Mouse (Mus musculus): Measurements from ENCODE around the gene Tcte1.

Gene Tcte1

DNA sequence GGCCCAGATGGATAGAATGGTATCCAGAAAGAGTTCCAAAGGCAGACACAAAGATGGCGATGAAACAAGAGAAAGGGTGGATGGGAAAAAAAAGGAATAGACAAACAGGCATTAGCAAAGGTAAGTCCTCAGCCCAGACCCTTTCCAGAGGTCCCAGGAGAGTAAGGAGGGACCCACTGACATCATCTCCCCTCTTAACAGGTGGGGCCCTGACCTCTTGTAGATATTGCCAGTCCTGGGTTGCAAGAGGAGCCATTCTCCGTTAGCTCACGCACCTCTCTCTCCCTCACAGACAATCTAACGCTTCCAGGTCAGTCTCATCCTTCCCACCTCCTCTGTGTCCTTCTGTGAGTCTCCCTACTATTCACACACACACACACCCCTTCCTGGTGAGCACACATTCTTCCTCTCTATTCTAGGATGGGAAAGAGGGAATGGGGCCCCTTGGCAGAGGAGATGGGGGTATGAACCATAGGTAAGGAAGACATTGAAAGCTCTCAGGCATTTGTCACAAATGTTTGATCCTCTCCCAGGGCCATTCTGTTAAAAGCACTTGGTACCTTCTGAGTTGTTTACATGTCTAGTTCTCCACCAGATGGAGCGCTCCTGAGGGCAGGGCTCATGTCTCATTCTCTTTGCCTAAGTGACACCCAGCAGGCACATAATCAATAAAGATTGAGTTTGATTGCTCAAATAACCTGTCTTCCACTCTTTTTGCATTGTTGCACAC is 24.4 kb downstream of the Tcte1 start:
- DNase-seq (ENCODE audit: low read depth) = no peak

DNA sequence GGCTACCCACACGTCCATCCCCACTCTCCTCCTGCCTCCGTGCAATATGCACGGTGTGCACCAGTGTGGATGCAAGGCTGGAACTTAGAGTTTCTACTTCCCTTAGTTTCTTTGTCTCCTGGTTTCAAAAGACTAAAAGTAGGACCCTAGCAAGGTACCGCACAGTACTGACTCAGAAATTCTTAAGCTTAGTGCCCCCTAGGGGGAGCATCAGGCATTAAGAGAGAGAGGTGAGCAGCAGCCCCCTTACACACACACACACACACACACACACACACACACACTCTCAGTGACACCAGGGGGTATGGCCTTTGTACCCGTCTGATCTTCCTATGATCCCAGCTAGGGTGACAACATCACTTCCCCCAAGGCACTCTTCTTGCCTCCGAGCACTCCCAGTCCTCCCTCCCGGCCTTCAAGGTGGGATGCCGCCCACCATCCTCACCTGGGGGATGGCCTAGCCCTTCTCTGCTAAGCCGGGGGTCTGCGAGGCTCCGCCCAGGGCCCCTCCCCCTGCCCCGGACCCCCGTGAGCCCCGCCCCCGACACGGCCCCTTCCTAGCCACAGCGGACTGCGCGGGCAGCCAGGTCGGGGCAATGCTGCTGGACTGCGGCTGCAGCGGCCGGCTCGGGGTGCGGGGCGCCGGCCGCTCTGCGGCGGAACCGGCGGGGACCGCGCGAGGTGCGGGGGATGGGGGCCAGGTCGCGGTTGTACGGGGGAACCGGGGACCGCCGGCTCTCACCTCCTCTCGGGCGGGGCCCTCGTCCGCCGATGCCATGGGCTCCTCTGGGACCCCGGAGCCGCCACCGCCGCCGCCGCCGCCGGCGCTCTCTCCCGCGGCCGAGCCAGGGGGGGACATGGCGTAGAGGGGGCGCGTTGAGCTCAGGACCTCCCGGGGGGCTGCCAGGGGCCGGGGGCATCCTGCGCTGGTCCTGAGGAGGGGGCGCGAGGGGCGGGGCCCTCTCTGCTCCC is 25.6 kb downstream of the Tcte1 start:
- no peak for DNase-seq (ENCODE audit: low read depth)

DNA sequence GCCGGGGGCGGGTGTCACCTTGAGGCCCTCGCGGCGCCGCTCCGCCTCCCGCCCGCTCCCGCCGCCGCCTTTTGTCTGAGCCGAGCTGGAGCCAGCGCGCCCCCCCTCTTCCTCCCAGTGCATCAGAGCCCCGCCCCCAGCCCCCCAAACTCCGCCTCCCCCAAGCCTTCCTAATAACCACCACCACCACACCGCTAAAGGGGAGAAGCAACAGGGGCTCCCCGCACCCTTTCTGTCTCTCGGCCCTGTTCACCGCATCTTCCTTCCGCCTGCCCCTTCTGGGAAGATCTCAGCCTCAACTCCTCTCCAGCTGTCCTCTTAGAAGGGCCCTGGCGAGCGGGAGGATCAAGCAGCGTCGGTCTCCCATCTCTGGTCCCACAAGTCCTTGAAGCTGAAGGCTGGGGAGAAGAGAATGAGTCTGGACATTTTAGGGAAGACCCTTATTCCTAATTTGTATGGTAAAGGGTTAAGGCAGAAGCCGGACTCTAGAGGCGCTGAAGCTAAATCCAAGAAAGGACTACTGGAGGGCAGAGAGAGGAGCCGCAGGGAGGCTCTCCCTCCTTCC is 26.5 kb downstream of the Tcte1 start, which contains the start of gene Tmem151b:
Gene Tmem151b, minus strand, starts transcription at position 61 of the 565 bp plus-strand sequence.
- no peak for DNase-seq (ENCODE audit: low read depth)

DNA sequence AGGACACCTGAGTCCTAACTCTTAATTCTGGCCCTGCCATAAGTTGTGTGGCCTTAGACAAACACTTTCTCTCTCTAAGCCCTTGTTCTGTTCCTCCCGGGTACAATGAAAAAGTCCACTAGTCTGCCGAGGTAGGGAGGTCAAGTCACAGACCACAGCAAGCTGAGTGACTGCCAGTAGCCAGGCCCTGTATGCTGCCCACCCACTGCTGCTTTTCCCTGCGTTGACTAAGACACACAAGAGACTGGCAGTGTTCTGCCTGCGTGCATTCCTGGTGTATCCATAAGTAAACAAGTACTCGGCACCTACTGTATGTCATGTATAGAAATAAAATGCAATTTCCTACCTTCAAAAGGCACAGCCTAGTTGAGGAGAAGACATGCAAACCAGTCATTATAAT is 27.0 kb downstream of the Tcte1 start:
- DNase-seq (ENCODE audit: low read depth) = no peak

DNA sequence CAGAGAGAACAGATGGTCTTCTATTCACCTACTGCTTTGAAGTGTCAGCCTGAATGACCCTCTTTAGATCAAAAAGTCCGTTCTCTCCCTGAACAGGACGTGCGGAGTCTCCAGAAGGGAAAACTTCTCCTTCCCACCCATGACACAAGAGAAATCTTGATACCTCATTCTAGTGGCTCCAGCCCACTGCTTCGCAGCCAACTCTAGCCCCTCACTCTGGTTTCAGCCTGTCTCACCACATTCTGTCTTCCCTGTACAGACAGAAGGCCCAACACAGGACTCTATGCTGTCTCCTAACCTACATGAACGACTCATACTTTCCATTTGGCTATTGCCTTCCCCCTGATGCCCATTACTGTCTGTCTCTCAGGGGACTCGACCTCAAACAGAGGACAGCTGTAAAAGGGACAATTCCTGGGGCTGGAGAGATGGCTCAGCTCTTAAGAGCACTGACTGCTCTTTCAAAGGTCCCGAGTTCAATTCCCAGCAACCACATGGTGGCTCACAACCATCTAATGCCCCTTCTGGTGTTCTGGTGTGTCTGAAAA is 28.1 kb downstream of the Tcte1 start:
- no peak for DNase-seq (ENCODE audit: low read depth)

DNA sequence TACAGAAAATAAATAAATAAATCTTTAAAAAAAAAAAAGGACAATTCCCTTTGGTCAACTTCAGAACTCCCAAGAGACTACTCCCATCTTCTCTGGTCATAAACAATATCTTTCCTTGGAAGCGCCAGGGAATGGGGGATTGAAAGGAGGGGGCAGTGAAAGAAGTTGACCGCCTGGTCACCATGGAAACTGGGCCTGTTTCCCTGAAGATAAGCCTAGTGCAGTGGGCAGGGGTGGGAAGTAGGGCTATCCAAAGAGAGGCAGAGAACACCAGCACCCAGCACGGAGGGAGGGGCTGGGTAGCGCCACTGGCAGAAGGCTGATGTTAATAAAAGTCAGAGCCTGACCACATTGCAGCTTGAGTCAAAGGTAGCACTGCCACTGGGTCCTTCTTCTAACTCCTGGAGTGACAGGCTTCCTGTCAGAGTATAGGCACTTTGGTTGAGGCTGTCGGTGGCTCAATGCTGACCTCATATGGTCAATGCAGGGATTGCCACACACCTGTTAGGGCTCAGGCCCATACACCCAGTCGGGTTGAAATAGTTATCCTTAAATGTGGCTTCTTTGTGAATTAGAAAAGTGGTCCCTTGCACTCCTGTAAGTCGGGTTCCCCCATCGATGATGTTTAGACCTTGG is 28.7 kb downstream of the Tcte1 start:
- DNase-seq (ENCODE audit: low read depth) = peak; percentile 85

DNA sequence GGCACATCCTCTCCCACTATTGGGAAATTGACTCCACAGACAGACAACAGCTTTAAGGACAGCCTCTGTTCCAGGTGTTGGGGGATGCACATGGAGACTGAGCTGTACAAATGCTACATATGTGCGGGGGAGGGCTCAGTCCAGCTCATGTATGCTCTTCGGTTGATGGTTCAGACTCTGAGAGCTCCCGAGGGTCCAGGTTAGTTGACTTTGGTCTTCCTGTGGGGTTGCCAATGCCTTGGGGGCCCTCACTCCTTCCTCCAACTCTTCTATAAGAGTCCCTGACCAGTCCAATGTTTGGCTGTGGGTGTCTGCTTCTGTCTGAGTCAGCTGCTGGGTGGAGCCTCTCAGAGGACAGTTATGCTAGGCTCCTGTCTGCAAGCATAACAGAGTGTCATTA is 29.8 kb downstream of the Tcte1 start:
- DNase-seq (ENCODE audit: low read depth) = no peak

DNA sequence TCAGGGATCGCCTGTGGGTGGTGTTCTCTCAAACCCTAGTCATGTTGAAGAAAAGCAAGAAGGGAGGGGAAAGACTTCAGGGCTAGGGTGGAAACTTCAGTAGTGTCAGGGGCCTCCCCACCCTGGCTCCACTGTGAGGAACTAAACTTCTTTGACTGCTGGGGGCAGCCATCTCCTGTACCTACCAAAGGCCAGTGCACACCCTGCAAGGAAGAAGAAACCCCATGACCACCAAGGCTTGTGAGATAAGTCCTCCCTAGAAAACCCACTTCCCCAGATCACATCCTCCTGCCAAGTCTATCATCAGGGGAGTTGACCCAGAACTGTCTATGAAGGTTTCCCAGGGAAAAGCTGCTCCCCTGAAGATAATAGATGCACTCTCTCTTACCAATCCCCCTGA is 31.2 kb downstream of the Tcte1 start:
- DNase-seq (ENCODE audit: low read depth) = peak; percentile 71

DNA sequence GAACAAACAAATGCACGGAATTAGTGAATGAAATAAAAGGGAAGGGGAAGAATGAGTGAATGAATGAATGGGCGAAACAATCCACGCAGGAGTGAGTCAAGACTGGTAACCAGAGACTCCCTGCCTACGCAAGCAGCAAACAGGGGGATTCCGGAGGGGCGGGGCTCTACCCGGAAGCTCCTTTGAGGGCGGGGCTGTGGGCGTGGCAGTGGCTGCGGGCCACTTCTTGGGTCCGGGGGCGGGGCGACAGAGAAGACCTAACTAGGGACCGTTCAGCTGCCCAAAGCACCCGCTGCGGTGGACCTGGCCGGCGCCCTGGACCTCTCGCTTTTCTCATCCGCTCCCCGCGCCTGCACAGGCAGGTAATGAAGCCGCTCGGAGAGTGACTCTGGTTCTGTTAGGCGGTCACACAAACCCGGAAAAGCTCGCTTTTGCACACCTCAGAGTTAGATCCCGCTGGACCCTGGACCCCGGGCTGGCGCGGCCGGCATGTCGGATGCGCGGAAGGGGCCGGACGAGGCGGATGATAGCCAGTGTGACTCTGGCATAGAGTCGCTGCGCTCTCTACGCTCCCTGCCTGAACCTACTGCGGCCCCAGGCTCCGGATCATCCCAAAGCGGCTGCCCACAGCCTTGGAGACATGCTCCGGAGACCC is 32.3 kb downstream of the Tcte1 start, which contains the start of gene Nfkbie:
Gene Nfkbie, plus strand, starts transcription at position 252 of the 655 bp plus-strand sequence.
- DNase-seq (ENCODE audit: low read depth) = peak; percentile 94

DNA sequence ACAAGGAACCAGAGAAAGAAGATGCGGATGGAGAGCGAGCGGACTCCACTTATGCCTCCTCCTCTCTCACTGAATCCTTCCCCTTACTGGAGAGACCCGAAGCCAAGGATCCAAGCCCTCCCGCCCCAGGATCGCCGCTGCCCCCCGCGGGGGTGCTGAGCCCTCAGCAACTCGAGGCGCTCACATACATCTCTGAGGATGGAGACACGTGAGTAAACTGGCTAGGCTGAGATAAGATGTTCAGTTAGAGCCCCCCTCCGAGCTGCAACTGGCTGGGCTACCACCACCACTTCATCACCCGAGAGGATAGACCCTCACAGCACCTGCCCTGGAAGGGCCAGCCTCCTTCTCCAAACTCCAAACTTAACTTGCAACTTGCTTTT is 32.9 kb downstream of the Tcte1 start:
- DNase-seq (ENCODE audit: low read depth) = no peak

DNA sequence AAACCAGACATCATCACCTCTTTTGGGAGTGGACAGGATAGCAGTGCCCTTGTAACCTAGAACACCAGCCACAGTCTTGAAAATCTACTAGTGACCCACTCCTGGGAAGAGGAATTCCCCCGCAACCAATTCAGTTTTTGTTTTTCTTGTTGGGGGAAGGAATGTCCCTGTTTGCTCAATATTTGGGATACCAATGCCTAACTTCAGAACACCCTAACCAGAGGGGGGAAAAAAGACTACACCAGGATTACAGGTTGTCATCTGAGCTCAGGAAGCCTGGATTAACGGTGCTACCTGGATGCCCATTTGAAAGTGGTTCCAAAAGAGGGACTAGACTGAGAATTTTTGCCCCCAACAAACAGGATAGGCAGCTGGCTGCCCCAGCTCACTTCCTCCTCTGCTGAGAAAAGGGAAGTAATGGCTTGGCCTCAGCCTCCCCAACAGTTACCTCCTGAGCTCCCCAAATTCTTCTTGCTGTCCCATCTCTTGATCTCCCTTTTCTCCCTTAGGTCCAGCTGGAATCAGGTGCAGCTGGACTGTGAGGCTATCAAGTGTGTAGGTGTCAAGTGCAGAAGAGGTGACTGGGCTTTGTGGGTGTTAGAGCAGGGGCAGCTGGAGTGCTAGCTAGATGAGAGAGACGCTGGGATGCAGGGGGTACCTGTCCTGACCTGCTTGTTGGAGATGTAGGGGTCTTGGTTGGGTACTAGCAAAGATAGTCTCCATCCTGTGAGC is 33.4 kb downstream of the Tcte1 start:
- peak; percentile 46 for DNase-seq (ENCODE audit: low read depth)

DNA sequence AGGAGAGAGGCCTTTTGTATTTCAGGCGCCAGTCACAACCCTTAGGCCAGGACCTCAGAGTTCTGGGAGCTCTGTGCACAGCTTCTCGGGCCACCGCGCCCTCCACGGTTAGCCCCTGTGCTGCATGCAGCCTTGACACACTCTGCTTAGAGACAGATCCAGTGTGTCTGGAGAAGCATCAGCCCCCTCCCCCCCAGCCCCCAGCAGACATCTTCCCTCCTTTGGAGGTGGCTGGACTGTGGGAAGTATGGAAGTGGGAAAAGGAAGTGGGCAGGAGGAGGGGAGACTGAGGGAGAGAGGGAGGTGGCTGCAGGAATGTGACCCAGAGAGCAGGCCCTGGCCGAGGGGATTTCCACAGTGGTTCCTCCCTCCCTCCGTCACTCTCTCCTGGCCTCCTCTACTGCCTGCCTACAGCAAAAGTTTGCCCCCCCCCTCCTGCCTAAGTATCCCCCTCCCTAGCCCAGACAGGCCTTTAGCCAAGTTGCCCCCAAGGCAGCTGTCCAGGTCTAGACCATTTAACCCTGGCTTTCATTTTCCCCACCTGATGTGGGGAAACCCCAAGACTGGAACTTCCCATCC is 34.1 kb downstream of the Tcte1 start:
- no peak for DNase-seq (ENCODE audit: low read depth)

DNA sequence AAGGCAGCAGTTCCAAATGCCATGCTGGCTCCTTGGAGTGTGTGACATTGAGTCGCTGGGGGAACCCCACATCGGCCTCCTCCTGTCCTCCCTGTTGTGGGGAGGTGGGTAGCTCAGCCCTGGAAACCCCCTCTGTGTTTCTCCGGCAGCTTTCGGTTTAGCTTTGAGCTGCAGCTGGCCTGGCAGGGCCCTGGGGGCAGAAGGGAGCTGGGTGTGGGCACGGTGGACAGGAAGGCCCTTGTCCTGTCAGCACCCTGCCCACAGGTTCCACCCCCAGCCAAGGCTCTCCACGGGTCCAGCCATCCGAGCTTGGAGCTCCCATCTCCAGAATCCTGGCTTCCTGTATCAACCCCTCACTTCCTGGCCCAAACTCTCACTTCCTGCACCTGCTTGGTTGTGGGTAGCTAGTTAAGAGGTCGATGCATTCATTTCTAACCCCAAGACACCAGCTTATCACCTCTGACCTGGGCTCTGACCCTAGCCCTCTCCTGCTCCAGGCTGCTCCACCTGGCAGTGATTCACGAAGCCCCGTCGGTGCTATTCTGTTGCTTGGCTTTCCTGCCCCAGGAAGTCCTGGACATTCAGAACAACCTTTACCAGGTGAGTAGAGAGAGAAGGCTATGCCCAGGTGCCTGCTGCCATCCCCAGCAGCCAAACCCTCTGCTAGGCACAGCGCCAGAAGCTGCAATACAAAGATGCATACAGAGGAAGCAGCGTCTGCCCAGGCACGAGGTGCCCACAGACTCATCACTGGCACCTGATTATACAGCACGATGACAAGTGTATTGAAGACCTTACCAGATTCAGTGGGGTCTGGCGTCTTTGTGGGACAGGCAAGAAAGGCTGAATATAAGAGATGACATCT is 35.0 kb downstream of the Tcte1 start:
- DNase-seq (ENCODE audit: low read depth) = peak; percentile 54

DNA sequence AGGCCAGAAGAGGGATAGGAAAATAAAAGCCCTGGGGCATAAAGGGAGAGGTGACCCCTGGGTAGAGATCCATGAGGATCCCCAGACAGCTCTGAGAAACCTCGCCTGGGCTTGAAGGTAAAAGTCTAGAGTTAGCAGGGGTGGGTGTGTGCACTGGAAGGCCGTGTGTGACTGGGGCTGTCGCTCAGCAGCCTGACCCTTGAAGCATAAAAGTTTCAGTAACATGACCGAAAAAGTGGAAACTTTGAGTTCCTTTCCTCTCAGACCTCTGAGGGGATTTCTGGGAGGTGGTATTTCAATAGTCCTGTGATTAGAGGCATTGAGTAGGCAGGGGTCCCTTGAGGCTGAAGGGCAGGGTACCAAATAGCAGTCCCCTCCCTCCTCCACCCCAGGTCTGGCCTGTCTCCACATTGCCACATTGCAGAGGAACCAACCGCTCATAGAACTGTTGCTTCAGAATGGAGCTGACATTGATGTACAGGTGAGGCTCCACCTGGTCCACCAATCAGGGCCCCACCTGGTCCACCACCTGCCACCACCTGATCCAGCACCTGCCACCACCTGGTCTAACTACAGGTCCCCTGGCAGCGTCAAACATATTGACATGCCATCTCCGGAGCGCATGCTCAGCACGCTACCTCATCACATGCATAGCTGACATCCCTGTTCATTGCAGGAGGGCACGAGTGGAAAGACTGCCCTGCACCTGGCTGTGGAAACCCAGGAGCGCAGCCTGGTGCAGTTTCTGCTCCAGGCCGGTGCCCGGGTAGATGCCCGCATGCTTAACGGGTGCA is 36.7 kb downstream of the Tcte1 start:
- no peak for DNase-seq (ENCODE audit: low read depth)

DNA sequence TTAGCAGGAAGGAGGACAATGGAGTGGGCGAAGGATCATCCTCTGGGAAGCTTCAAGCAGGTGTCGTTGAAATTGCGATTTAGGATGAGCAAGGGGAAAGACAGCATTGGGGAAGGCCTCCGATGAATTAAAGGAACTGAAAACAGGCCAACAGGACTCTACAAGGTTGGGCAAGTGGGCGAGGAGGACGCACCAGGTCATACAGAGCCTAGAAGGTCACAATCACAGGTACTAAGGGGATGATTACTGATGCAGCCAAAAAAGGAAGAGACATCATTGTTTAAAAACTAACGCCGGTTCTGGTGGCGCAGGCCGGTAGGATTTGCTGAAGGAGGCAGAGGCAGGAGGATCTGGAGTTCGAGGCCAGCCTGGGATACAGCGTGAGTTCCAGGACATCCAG is 40.0 kb downstream of the Tcte1 start:
- no peak for DNase-seq (ENCODE audit: low read depth)

DNA sequence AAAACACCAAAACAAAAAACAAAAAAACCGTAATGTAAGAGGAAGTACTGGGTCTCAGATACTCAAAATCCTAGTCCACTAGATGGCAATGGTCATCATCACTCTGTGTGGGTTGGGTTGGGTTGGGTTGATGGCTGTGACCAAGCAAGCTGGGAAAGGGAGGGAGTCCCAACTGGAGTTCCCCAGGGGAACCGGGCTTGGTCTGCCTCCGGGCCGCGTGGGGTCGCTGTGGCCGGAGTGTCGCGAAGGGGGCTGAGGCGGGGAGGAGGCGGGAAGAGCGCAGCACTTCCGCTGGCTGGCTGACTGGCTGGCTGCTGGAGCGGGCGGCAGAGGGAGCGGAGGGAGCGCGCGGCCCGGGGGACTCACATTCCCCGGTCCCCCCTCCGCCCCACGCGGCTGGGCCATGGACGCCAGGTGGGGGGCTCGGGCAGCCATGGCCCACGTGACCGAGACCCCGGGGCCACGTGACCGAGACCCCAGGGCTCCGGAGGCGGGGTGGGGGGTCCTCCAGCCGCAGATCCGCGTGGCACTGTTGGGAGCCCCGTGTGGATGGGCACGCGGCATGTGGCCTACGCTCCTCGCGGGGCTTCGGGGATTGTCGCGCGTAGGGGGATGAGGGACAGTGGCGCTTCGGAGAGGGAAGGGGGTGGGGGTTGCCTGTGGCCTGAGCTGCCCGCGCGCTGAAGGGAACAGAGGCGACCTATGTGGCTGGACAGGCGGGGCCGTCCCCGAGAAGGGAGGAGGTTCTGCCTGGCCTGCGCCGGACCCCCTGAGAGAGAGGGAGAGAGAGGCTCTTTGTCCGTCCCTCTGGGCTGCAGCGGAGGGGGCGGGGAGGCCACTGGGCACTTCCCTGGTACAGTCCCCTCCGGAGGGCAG is 40.7 kb downstream of the Tcte1 start, which contains the start of gene Slc35b2:
Gene Slc35b2, plus strand, starts transcription at position 220 of the 876 bp plus-strand sequence.
- DNase-seq (ENCODE audit: low read depth) = peak; percentile 93

DNA sequence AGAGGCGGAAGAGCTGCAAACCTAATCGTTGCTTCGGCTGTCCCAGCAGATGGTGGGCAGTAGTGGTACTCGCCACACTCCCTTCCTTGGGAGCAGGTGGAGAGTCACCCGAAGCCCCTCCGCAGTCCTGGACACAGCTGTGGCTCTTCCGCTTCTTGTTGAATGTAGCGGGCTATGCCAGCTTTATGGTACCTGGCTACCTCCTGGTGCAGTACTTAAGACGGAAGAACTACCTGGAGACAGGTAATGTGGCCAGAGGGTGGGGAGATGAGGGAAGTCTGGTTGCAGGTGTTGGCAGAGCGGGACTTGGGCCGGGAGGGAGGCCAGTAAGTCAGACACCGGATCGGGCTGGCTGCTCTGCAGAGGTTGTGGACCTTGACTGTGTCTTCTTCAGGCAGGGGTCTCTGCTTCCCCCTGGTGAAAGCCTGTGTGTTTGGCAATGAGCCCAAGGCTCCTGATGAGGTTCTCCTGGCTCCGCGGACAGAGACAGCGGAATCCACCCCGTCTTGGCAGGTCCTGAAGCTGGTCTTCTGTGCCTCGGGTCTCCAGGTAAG is 41.4 kb downstream of the Tcte1 start:
- no peak for DNase-seq (ENCODE audit: low read depth)

Measured in 416B (cell line).